Mouse (Mus musculus) natural killer cell, adult 2 months (primary cell): ENCODE results near the gene Nsl1.
A peak's percentile ranks its signal among the peaks of the same experiment; 100 is the strongest.
"Not testable (repeated sequence)": the region's sequence is repeated elsewhere in the genome, so short reads cannot be mapped to it uniquely, and the experiment has no call there.

ENCODE experiments used
- DNase-seq, 2 experiments: peaks; one replicate each; pipeline ENCODE4 v3.0.0; 2022; ENCODE audit warnings: low spot score in 2 of 2

Nsl1 gene

DNA sequence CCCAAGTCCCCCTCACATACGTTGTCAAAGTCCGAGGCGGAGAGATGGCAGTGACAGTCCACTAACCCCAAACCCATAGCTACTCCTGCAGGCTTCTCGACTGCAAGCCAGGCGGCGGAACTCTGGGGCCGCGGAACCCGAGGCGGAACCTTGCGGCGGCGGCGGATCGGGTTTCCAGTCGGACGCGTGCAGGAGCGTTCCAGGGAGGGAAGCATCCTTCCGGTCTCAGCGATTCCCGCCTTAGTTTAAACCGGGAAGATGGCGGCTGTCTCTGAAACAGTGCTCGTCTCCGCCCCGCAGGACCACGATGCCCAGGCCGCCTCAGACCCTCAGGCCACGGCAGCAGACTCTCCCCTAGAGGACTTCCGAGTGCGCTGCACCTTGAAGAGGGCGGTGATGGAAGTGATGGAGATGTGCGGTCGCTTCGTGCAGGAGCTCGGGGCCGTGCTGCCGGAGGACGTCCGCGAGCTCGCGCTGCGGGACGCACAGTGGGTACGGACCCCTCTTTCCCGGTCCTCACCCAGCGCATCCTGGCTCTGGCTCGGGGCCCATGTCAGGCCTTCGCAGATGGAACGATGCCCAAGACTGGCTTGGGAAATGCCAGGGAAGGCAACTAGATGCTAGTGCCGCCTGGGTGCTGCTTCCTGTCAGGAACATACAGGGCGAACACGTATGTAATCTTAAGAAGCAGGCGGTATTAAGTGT lies at the start of gene Nsl1, which contains the start of gene Tatdn3:
Gene Nsl1, plus strand, starts transcription at position 232 of the 705 bp plus-strand sequence.
Gene Tatdn3, minus strand, starts transcription at position 152 of the 705 bp plus-strand sequence.
- peak; percentile 84 to 87 for DNase-seq

- no peak for DNase-seq
Observed at GRCm38 (mm10) chr1:191014271-191014670, 48.5 kb upstream of the Nsl1 start.

GRCm38 (mm10) chr1:191019803-191020202 lies 43.0 kb upstream of the Nsl1 start:
- DNase-seq = no peak

DNA sequence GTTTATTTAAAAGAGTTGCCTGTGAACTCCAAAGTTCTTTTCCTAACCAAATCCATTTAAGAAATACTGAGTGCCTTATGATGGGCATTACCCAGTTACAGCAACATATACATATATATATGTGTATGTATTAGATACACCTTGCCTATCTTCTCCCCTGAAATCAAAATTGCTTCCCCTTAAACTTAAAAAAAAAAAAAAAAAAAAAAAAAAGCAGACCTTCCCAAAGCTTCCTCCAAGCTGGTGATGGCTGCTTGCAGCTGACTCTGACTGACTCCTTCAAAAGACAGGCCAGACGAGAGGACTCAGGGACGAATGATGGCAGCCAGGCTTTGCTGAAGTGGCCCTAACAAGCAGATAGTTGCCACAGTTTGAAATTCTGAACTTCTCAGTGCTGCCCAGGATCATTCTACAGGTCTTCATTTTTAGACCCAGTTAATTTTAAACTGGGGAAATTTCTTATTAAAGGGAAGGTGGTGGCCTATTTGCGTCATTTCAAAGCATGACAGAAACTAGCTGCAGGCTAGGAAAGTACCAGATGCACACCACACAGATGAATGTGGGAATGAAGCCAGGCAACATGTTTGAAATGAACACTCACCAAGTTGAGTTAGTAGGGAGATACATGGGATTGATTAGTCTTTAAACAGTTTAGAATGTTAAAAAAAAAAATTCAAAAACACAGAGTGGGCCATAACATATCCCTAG lies 42.4 kb upstream of the Nsl1 start:
- DNase-seq = no peak

DNA sequence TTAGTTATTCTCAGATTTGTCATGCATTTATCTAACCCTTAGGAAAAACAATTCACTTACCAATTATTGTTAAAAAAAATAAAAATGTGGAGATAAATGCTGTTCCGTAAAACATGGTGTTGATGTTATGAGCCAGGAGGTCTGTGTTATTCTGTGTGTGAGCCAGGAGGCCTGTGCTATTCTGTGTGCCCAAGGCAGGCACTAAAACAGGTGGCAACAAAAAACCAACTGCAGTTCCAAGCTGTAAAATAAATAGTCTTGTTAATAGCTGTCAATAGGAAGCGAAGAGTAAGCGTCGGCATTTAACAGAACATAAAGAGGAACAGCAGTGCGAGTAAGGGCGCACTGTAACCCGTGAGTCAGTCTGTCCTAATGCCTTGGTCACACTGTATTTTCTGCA lies 41.8 kb upstream of the Nsl1 start:
- DNase-seq = no peak

DNA sequence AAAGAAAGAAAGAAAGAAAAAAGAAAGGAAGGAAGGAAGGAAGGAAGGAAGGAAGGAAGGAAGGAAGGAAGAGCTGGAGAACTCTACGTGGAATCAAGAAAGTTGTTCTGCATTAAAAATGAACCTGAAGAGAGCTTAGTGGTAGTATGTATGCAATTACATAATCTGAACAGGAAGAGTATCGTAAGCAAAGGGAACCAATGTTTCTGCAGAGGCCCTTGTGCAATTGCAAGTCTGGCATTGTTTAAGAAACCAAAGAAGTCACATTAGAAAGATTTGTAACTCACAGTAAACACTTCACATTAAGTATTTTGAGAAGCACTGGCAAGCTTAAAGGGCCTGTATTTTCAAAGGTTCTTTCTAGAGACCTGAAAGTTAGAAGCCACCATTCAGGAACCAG lies 39.7 kb upstream of the Nsl1 start:
- DNase-seq = no peak

GRCm38 (mm10) chr1:191023806-191024205 lies 39.0 kb upstream of the Nsl1 start:
- not testable (repeated sequence) for DNase-seq

GRCm38 (mm10) chr1:191025016-191026012 lies 37.5 kb upstream of the Nsl1 start:
- peak in 1 of 2 experiments; percentile 1 for DNase-seq

DNA sequence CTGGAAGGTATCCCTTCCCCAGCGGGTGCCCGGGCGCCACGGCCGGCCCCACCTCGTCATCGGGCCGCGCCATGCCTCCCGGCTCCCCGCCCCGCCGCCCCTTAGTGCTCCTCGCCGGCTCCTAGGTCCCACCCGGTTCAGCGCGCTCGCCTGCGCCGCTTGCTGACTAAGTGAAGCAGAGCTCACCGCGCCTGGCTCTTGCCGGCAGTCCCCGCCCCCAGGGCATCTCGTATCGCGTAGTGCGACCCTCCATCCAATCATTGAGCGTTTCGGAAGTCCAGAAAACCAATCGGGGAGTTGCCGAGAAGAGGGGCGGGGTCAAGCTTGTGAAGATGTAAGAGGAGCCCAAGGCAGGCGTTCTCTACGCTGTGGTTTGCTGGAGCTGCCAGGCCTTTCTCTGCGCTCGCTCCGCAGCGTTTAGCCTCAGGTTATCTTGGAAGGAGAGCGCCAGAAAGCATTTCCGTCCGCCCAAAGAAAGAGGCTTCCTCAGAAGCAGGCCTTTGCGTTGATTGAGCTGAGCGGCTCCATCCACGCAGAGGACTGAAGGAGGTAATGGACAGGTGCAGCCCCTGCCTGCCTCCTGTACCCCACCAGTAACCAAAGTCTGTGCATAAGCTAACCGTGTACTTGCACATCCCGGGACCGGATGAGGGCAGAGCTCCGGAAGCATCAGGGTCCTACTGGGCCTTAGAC lies 36.6 kb upstream of the Nsl1 start, which contains the start of gene Flvcr1:
Gene Flvcr1, minus strand, starts transcription at position 138 of the 693 bp plus-strand sequence.
- DNase-seq = peak; percentile 95 to 97

DNA sequence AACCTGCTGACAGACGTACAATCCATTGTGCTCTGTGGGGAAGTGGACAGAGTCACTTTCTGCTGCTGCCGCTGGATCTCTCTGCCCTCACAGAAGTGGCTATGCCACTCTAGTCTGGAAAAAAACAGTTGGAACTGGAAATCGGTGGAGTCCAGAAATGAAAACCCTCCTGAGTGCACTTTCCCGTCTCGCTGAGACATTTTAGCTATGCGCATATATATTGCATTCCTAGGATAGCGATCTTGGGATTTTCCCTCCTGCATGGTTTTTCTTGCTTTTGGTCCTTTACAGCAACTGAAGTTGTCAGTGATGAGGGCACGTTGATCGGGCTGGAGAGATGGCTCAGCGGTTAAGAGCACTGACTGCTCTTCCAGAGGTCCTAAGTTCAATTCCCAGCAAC lies 32.6 kb upstream of the Nsl1 start:
- DNase-seq = no peak

GRCm38 (mm10) chr1:191030922-191031425 lies 31.8 kb upstream of the Nsl1 start:
- not testable (repeated sequence) for DNase-seq

DNA sequence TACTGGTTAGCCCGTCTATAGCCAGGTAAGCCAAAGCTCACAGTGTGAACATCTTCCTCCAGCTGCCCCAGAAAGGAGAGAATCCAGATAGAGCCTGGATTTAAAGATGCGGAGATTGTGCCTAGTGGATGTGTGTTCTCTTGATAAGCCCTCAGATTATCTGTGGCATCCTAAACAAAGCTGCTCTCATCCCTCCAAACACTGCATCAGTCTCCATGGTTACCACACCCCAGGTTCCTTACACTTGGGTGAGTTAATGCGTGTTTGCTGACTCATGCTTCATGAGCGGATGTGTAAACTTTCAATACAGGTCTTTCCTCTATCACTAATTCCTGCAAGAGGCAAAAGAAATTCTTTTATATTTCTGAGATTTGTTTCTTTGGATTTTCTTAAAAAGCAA lies 27.2 kb upstream of the Nsl1 start:
- DNase-seq = no peak

GRCm38 (mm10) chr1:191036554-191037334 lies 26.1 kb upstream of the Nsl1 start, which contains the start of gene Spata45:
Spata45 (plus strand) TSS chr1:191036639.
- no peak for DNase-seq

DNA sequence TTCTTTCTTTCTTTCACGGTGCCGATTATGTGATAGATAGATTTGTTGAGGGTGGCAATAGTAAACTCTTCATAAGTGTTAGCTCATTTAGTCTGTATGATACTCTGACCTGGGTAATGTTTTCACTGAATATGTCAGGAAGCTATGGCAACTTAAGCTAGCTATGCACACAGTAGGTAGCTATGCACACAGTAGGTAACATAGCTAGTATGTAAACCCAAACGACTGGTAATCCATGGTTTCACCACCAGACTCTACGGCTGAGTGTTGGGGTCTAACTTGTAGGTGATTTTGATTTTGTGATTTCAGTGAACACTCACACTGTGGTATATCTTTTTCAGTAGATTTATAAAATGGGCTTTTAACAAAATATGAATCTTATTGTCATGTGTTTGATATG lies 24.8 kb upstream of the Nsl1 start:
- no peak for DNase-seq

GRCm38 (mm10) chr1:191041352-191041751 lies 21.5 kb upstream of the Nsl1 start:
- no peak for DNase-seq

DNA sequence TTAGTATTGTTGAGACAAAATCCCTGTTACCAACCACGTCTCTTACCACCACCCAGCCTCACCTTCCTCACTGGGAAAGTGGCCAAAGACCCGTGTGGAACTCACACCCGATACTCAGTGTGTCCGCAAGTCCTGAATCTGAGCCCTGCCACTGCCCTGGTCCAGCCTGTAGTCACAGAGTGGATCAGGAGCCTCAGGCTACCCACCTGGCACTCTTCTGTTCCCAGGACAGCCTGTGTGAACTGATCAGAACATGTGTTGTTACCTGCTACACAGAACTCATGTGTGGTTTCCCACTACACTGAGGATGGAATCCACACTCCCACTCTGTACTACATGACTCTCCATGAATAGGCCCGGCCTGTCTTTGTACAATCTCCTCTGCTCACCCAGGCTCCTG lies 20.7 kb upstream of the Nsl1 start:
- no peak for DNase-seq

DNA sequence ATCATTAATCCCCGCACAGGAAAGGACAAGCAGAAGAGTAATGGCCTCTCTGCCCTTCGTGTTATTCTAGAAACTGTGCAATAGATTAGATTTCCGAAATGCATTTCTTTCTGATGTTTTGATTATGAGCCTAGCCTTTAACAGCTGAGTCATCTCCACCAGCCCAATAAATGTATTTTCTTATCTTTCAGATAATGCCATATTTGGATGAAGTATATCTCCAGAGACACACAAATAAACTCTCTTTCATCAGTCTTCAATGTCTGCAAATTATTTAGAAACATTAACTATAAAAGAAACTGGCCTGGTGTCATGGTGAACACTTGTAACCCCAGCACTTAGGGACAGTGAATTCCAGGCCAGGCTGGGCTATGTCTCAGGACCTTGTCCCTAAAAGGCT lies 20.1 kb upstream of the Nsl1 start:
- DNase-seq = no peak

GRCm38 (mm10) chr1:191045264-191045663 lies 17.5 kb upstream of the Nsl1 start:
- DNase-seq = no peak

- no peak for DNase-seq
Observed at GRCm38 (mm10) chr1:191046231-191046824, 16.5 kb upstream of the Nsl1 start.

- DNase-seq = no peak
Observed at GRCm38 (mm10) chr1:191053555-191053954, 9.3 kb upstream of the Nsl1 start.
